Mouse (Mus musculus) intestine, embryonic 14.5 days (tissue): ENCODE results near the gene Sema5b. TPM values are rescaled to one million over a fixed set of nuclear protein-coding genes. Genes with fewer than 3 reads are reported as not detected.
"Not testable (repeated sequence)": the region's sequence is repeated elsewhere in the genome, so short reads cannot be mapped to it uniquely, and the experiment has no call there.

ENCODE experiments used
- ATAC-seq: fragments of 200-750 bp; cut with Nextera tagmentation; replicated peaks from 2 replicates; pipeline ENCODE4 v1.8.0; 2017; ENCODE audit warnings: low read depth, moderate number of reproducible peaks, moderate TSS enrichment, moderate library complexity; ENCODE audit not compliant: low FRiP score, low TSS enrichment
- DNase-seq: peaks from one replicate; pipeline ENCODE4 v3.0.0-alpha.2; 2018; ENCODE audit warnings: low spot score
- H3K27ac ChIP-seq: fragments of 300-500 bp; sonication (generic); 2 replicates; pipeline ENCODE4 v1.5.1; 2014; ENCODE audit warnings: low read depth, mild to moderate bottlenecking, control low read depth
- H3K27me3 ChIP-seq: fragments of 300-500 bp; sonication (generic); replicated peaks from 2 replicates; pipeline ENCODE4 v1.6.1; 2014; ENCODE audit warnings: low read length, control low read depth; ENCODE audit not compliant: control insufficient read depth, insufficient read depth
- H3K36me3 ChIP-seq: fragments of 300-500 bp; sonication (generic); 2 replicates; pipeline ENCODE4 v1.6.1; 2014; ENCODE audit warnings: low read length, control low read depth; ENCODE audit not compliant: control insufficient read depth, insufficient read depth
- H3K4me1 ChIP-seq: fragments of 300-500 bp; sonication (generic); replicated peaks from 2 replicates; pipeline ENCODE4 v1.6.1; 2014; ENCODE audit warnings: low read length, control low read depth, mixed read lengths; ENCODE audit not compliant: control insufficient read depth, insufficient read depth
- H3K4me2 ChIP-seq: fragments of 300-500 bp; sonication (generic); 2 replicates; pipeline ENCODE4 v1.6.1; 2014; ENCODE audit warnings: low read length
- H3K4me3 ChIP-seq: fragments of 300-500 bp; sonication (generic); 2 replicates; pipeline ENCODE4 v1.5.1; 2014; ENCODE audit warnings: low read depth, low read length, control low read depth, mixed read lengths
- H3K9ac ChIP-seq: fragments of 300-500 bp; sonication (generic); 2 replicates; pipeline ENCODE4 v1.6.1; 2014; ENCODE audit warnings: mild to moderate bottlenecking, low read length
- H3K9me3 ChIP-seq: fragments of 300-500 bp; sonication (generic); 2 replicates; pipeline ENCODE4 v1.6.1; 2016; ENCODE audit warnings: low read length, control low read depth; ENCODE audit not compliant: control insufficient read depth
- WGBS: fragments of 180-500 bp; shearing (Covaris S2); extraction: QIAGEN DNeasy Blood & Tissue Kit; methylation state at CpG from one replicate; pipeline ENCODE4 v1.1.7; 2014; 5-methylcytosine and 5-hydroxymethylcytosine counted together
- polyA plus RNA-seq: library from polyadenylated mRNA; unstranded; fragments of >200 nt; fragmentation: Nextera tagmentation; extraction: Ambion mirVana; gene quantifications from 2 replicates; pipeline ENCODE4 v1.2.1, GENCODE M21; 2014

Sema5b gene
- polyA plus RNA-seq, 1 experiment from 2014 or later: 7.0 TPM

DNA sequence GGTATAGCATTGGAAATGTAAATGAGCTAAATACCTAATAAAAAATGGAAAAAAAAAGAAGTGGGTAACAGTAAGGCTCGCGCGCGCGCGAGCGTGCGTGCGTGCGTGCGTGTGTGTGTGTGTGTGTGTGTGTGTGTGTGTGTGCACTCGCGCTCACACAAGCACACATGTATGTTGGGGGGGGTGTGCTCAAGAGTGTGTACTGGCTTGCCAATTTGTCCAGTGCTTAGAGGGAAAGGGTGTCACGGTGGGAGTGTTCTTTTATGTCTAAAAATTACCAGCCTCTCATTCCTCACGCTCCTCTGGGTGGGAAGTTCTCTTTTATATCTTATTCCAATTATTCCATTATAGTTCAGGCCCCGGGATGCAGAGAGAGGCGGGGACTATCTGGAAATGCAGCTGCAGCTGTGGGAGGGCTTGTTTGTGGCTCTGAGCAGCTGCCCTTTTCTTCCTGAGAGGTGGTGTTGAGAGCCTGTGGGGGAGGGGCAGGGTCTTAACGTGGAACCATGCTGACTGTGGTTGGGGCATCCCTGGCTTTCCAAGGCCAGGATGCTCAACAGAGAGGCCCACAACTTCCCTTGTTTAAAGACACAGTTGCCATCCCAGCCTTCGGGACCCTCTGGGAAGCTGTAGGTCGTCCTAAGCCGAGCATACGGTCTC lies 23.4 kb downstream of the Sema5b start:
- no peaks in the 10 kb centered on the region for H3K36me3 ChIP-seq
- DNase-seq (no peak), ATAC-seq (no peak)
- H3K27ac ChIP-seq: no peak overlapping the region
- H3K4me3 ChIP-seq: no peak overlapping the region
- no peaks in the 10 kb centered on the region for H3K27me3 ChIP-seq
- H3K4me1 ChIP-seq: 0 out of 2 replicates have a peak, but pooled peaks cover 3% of the 10 kb centered on the region
- no peaks in the 10 kb centered on the region for H3K9me3 ChIP-seq
- H3K4me2 ChIP-seq: no peak overlapping the region
- H3K9ac ChIP-seq: no peak overlapping the region
- 67% methylated on average over 22 of the region's 22 CpGs for WGBS

DNA sequence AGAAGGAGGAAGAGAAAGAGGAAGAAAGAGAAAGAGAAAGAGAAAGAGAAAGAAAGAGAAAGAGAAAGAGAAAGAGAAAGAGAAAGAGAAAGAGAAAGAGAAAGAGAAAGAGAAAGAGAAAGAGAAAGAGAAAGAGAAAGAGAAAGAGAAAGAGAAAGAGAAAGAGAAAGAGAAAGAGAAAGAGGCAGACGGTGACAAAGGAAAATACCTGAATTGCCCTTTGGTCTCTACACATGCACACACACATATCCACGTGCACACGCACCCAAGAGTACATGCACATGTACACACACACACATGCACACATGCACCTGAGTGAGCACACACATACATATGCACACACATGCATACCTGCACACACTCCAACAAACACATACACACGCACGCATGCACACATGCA lies 24.7 kb downstream of the Sema5b start:
- not testable (repeated sequence) for H3K27ac ChIP-seq, H3K4me3 ChIP-seq, H3K9me3 ChIP-seq, H3K36me3 ChIP-seq, DNase-seq, H3K9ac ChIP-seq, H3K27me3 ChIP-seq, H3K4me1 ChIP-seq, H3K4me2 ChIP-seq, ATAC-seq
- WGBS: 92% methylated on average over 5 of the region's 5 CpGs

DNA sequence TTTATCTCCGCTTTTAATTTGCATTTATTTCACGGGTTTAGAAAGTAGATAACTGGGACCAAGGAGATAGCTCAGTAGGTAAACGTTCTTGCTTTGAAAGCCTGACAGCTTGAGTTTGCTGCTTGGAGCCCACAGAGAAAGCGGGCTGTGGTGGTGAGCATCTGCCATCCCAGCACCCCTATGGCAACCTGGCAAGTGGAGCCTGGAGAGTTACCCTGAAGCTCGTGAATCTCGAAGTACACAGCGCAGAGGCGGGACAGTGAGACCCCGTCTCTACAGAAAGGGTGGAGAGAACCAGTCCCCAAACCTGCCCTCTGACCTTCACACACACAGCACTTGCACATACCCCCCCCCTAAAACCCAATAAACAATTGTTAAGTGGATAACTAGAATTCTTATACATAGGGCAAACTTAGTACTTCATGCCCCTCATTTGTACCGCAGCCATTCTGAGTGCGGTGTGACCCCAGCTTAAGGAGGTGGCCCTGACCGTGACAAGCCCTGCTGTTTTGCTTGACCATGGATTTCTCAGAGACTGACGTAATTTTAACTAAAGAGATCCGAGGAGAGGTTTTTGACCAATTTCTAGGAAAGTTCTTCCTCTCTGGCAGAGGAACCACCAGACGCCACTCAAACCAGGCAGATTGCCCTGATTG lies 27.4 kb downstream of the Sema5b start:
- H3K4me2 ChIP-seq: no peak overlapping the region
- ATAC-seq: no peak
- H3K4me3 ChIP-seq: no peak overlapping the region
- no peaks in the 10 kb centered on the region for H3K9me3 ChIP-seq
- H3K27ac ChIP-seq: no peak overlapping the region
- 0 out of 2 replicates have a peak, but pooled peaks cover 3% of the 10 kb centered on the region for H3K4me1 ChIP-seq
- H3K9ac ChIP-seq: no peak overlapping the region
- WGBS: 73% methylated on average over 15 of the region's 15 CpGs
- DNase-seq: no peak
- H3K36me3 ChIP-seq: no peaks in the 10 kb centered on the region
- H3K27me3 ChIP-seq: no peaks in the 10 kb centered on the region

DNA sequence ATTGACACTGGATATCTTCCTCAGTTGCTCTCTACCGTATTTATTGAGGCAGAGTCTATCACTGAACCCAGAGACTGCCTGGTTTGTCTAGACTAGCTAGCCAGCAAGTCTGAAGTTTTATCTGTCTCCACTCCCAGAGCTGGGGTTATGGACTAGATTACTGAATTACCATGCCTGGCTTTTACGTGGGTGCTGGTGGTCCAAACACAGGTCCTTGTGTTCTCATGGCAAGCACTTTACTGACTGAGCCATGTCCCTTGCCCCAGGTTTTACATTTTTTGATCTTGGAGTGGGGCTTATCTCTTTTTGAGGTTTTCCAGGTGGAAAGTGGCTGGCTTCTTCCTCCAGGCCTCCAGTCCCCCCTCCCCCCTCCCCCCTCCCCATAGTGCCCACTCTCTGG lies 28.4 kb downstream of the Sema5b start:
- Histone ChIP-seq H3K4me2 (no peak overlapping the region), H3K27me3 (no peaks in the 10 kb centered on the region), H3K36me3 (no peaks in the 10 kb centered on the region), H3K27ac (no peak overlapping the region), H3K4me3 (no peak overlapping the region), H3K9me3 (no peaks in the 10 kb centered on the region), H3K4me1 (0 out of 2 replicates have a peak, but pooled peaks cover 3% of the 10 kb centered on the region), H3K9ac (no peak overlapping the region)
- ATAC-seq (no peak), DNase-seq (no peak)
- WGBS: 44% methylated on average over 2 of the region's 2 CpGs

DNA sequence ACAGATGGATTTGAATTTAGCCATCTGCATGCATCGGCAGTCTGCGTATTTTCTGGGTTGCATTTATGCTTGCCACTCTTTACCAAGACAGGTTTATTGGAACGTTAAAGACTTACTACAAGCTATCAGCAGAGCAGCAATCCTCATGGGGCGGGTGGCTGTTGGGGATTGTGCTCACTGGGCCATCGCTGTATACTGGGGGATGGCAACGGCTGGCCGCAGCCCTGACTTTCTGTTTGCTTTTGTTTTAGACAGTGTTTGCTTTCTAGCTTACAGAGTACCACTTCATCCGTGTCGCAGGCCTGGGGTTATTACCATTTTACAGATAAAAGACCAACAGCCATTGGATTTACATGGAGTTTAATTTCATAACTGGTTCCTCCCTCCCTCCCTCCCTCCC lies 28.8 kb downstream of the Sema5b start:
- Histone ChIP-seq H3K9ac (no peak overlapping the region), H3K9me3 (no peaks in the 10 kb centered on the region), H3K27ac (no peak overlapping the region), H3K36me3 (no peaks in the 10 kb centered on the region), H3K4me3 (no peak overlapping the region), H3K4me1 (0 out of 2 replicates have a peak, but pooled peaks cover 2% of the 10 kb centered on the region), H3K4me2 (no peak overlapping the region), H3K27me3 (no peaks in the 10 kb centered on the region)
- WGBS: 30% methylated on average over 9 of the region's 9 CpGs
- DNase-seq: no peak
- peak; percentile 58; the same call in 1 of the 2 replicates for ATAC-seq

DNA sequence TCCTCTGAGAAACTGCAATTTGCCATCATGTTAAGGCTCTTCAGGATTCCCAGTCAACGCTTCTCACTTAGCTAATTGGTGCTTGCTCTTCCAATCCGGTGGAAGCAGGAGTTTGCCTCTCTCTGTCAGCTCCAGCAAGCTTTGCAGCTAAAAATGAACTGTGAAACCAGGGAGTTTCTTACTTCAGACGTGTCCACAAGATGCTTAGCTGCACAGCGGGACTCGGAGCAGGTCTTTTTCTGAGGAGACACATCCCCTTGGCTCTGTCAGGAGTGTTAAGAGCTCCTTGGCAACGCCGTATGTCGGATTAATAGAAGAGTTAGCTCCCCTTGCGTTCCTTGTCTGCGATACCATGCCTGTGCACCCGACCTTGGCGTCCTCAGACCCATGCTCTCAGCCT lies 29.7 kb downstream of the Sema5b start:
- H3K9ac ChIP-seq: no peak overlapping the region
- ATAC-seq (no peak), DNase-seq (no peak)
- no peaks in the 10 kb centered on the region for H3K36me3 ChIP-seq
- no peak overlapping the region for H3K27ac ChIP-seq
- no peak overlapping the region for H3K4me2 ChIP-seq
- no peaks in the 10 kb centered on the region for H3K27me3 ChIP-seq
- WGBS: 66% methylated on average over 12 of the region's 12 CpGs
- H3K4me3 ChIP-seq: no peak overlapping the region
- no peaks in the 10 kb centered on the region for H3K9me3 ChIP-seq
- no peaks in the 10 kb centered on the region for H3K4me1 ChIP-seq

DNA sequence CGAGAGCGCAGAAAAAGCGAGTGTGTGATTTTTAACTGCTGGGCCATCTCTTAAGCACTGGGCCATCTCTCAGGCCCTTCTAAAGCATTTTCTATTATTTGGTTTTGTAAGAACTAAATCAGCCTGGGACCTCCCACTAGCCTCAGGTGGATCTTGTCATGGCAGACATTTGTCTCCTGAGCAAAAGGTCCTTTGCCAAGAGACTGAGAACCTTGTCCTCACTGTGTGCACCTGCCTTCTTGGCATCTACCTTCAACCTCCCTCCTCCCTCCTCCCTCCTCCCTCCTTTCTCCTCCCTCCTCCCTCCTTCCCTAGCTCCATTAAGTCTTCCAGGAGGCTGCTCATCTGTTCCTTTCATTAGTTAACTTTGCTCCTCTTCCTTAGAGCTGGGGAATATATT lies 32.6 kb downstream of the Sema5b start:
- H3K4me2 ChIP-seq: no peak overlapping the region
- H3K27ac ChIP-seq: no peak overlapping the region
- no peaks in the 10 kb centered on the region for H3K27me3 ChIP-seq
- no peak overlapping the region for H3K4me3 ChIP-seq
- DNase-seq (no peak), ATAC-seq (no peak)
- no peaks in the 10 kb centered on the region for H3K4me1 ChIP-seq
- no peaks in the 10 kb centered on the region for H3K36me3 ChIP-seq
- WGBS: 91% methylated on average over 3 of the region's 3 CpGs
- no peak overlapping the region for H3K9ac ChIP-seq
- no peaks in the 10 kb centered on the region for H3K9me3 ChIP-seq

DNA sequence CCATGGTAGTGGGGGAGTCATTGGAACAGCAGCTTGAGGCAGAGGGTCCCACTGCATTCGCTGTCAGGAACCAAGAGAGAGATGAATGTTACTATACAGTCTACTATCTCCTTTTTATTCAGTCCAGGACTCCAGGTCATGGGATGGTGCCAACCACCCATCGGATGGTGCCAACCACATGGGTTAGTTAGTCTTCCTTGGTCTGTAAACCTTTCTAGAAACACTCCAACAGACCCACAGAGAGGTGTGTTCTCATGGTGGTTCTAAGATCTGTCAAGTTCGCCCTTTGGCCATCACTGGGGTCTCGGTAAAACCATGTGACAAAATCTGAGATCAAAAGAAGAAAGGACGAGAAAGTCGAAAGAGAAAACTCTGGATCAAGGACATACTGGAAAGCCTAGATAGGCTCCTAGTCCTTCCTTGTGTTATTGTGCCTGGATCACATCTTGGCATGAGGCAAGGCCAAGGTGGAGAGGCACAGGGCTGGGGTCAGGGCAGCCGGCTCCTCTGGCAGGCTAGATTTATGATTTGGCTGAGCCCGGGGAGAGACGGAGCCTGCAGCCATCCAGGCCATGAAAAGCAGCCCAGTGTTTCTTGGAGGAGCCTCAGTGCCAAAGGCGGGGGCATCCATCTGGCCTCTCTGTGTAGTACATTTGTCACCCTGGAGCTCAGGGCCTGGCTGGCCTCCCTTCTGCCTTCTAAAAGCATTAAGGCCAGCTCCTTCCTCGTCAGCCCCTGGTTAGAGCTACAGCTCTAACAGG lies 36.4 kb downstream of the Sema5b start:
- Histone ChIP-seq H3K36me3 (no peaks in the 10 kb centered on the region), H3K4me3 (no peak overlapping the region), H3K9me3 (no peaks in the 10 kb centered on the region), H3K27ac (no peak overlapping the region), H3K9ac (no peak overlapping the region), H3K4me1 (no peaks in the 10 kb centered on the region), H3K4me2 (no peak overlapping the region), H3K27me3 (no peaks in the 10 kb centered on the region)
- WGBS: 70% methylated on average over 11 of the region's 11 CpGs
- no peak for DNase-seq
- no peak for ATAC-seq
